8 mouse cellular contexts compared by ENCODE assay signal in genomic region chr17:80206671-80207581, GRCm38 (mm10). TPM values are rescaled to one million over a fixed set of nuclear protein-coding genes. Genes with fewer than 3 reads are reported as not detected.
DNase-seq lines count a peak whose midpoint lies in the region; ATAC-seq and TF ChIP-seq lines count a peak whose summit lies in the region.

Srsf7 (minus strand) TSS chr17:80207307.
Ttc39d (plus strand) TSS chr17:80207460.

- H3K4me3 ChIP-seq in cortical plate, adult 2 months (ENCODE audit: insufficient read depth, low read length), result peak within 1 kb of the TSS; percentile 63
- peak within 1 kb of the TSS; percentile 99 for H3K4me3 ChIP-seq in megakaryocyte, embryonic 14.5 days (replicated peaks)

- H3K36me3 ChIP-seq in megakaryocyte, embryonic 14.5 days (replicated peaks; ENCODE audit: low read length), result peaks cover 34% of the 10 kb centered on the region

- no peaks in the 10 kb centered on the region for H3K27me3 ChIP-seq in megakaryocyte, embryonic 14.5 days (replicated peaks)

- peak within 1 kb of the TSS; percentile 90 for H3K27ac ChIP-seq in cortical plate, adult 2 months (ENCODE audit: insufficient read depth, low read length)

- peak; percentile 90 for ATAC-seq in activated CD4-positive, CD25-positive, alpha-beta regulatory T cell, adult 4 months

- peak; percentile 100 for TF ChIP-seq POLR2A in cortical plate, adult 2 months (IDR thresholded peaks at IDR 0.05; ENCODE audit: extremely low read depth, insufficient read depth, low read length)

- no peaks in the 10 kb centered on the region for H3K9me3 ChIP-seq in megakaryocyte, embryonic 14.5 days

- DNase-seq in gastrocnemius, adult 8-10 months (ENCODE audit: low spot score in 2 of 2), result peak; percentile 95
- peak; percentile 98 for DNase-seq in hindlimb bud, embryonic 11.5 days (ENCODE audit: extremely low spot score, low read depth, low spot score)
- DNase-seq in left cerebral cortex, adult 8-10 months (ENCODE audit: low spot score in 2 of 2), result peak; percentile 97 to 99
- peak; percentile 99 for DNase-seq in right cerebral cortex, postnatal 10 days (ENCODE audit: low spot score in 2 of 2)
- DNase-seq in urinary bladder, postnatal 25 days (ENCODE audit: low spot score), result peak; percentile 99

- TF ChIP-seq CTCF in cortical plate, adult 2 months (IDR thresholded peaks at IDR 0.05; ENCODE audit: extremely low read depth, insufficient read depth, low read length), result no peak

- H3K4me1 ChIP-seq in cortical plate, adult 2 months (ENCODE audit: control insufficient read depth, insufficient read depth, low read length), result peaks cover 1% of the 10 kb centered on the region; the same call in 1 of the 2 replicates
- H3K4me1 ChIP-seq in megakaryocyte, embryonic 14.5 days, result peaks cover 15% of the 10 kb centered on the region

RNA-seq across cellular contexts. Expression of gene Srsf7, which starts in this region (rescaled TPM):
- polyA plus RNA-seq in activated CD4-positive, CD25-positive, alpha-beta regulatory T cell, adult 4 months (2017; shearing (Covaris generic)), result 100 to 1,000 TPM; 467 to 529 TPM
- 136 and 137 TPM in 2 replicates for polyA plus RNA-seq in cortical plate, adult 2 months (2012; rRNA removed)
- 10 to 100 TPM; 25.5 to 31.1 (median 28.5) TPM for total RNA-seq in gastrocnemius, adult 8-10 months (2022)
- 100 to 1,000 TPM in 1 of 4 experiments, 10 to 100 TPM in 3; 93.1 to 111 (median 97.5) TPM for total RNA-seq in left cerebral cortex, adult 8-10 months (2022)
- polyA plus RNA-seq in megakaryocyte, embryonic 14.5 days (2012; ENCODE audit: insufficient read depth, low replicate concordance), result 7.3 and 57.6 TPM in 2 replicates

RNA-seq across cellular contexts. Expression of gene Ttc39d, which starts in this region (rescaled TPM):
- not detected for polyA plus RNA-seq in activated CD4-positive, CD25-positive, alpha-beta regulatory T cell, adult 4 months (2017; shearing (Covaris generic))
- 0.08 and 0.11 TPM in 2 replicates for polyA plus RNA-seq in cortical plate, adult 2 months (2012; rRNA removed)
- total RNA-seq in gastrocnemius, adult 8-10 months (2022), result under 1 TPM in 1 of 4 experiments, not detected in 3; 0.13 TPM
- total RNA-seq in left cerebral cortex, adult 8-10 months (2022), result under 1 TPM; 0.20 to 0.53 (median 0.28) TPM
- 0.20 TPM in 1 of 2 replicates, not detected in the other for polyA plus RNA-seq in megakaryocyte, embryonic 14.5 days (2012; ENCODE audit: insufficient read depth, low replicate concordance)

Comparison
In these comparisons a context has a peak if more than half of its experiments do, and no peak if none do; other contexts are left out.
1. Peak in every context shown above with its lines: DNase-seq, ATAC-seq, H3K4me3 ChIP-seq and H3K27ac ChIP-seq.